Mouse (Mus musculus) gastrocnemius, postnatal 4 days (tissue): ENCODE measurements around the gene Vat1l. TPM values are rescaled to one million over a fixed set of nuclear protein-coding genes. Genes with fewer than 3 reads are reported as not detected.

Source experiments
- DNase-seq, 2 experiments: peaks; one replicate each; pipeline ENCODE4 v3.0.0; 2021 to 2022; ENCODE audit warnings: low spot score in 2 of 2, mixed read lengths in 2 of 2
- total RNA-seq, 2 experiments: library from RNA; stranded (reverse); gene quantifications; 2 replicates each; pipeline ENCODE4 v1.2.3; 2021

The Vat1l gene
- total RNA-seq, 2 experiments from 2014 or later: 3.6 to 4.9 TPM

DNA sequence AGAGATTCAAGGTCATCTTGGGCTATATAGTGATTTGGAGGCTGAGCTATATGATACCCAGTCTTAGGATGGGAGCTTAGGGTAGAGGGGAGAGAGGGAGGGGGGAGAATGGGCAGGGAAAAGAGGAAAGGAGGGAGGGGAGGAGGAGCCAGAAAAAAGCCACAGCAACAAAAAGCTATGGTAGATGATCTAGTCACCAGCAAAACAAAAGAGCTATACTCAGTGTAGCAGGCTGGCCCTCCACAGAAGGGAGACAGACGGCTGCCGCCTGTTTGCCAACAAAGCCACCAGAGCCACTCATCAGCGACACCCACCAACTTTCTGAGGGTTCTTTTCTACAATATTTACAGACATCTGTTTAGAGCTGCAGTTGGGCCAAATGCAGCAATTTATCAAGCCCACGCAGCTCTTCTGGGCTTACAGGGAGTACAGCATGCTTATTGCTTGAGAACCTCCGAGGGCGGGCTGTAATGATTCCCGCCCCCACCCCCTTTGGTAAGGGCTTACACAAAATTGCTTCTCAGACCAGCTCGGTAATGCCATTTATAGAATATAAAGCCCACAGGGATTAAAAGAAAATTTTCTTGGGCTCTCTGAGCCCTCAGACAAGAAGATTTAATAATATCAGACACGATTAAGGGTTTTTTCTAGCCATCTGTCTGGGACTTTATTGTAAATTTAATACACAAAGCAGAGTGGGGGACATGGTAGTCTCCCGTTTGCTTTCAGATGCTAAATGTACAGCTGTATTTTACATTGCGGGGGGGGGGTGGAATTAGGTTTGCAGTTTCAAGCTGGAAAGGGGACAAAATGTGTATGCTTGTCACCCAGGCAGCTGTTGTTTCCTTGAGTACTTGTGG is 89.7 kb downstream of the Vat1l start:
- peak in 1 of 2 experiments; percentile 9 for DNase-seq

- DNase-seq: no peak
These were observed 90.3 kb downstream of the Vat1l start for GRCm38 (mm10) chr8:114295749-114296067.

DNA sequence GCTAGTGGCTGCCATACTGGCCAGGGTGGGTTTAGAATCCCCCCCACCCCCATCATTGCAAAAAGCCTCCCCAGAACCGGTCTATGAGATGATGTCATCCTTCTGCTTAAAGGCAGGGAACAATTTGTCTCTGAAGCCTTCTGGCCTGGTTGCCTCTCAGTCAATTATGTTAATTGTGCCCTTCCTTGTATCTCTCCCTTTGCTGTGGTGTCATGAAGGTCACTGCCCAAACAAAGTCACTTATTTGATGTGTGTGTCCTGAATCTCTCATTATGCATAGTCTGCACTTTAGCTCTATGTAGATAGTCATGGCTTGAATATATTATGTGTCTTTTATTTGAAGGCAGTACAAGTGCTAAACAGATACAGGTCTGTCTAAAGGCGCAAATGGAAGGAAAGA is 92.8 kb downstream of the Vat1l start:
- DNase-seq: no peak

DNA sequence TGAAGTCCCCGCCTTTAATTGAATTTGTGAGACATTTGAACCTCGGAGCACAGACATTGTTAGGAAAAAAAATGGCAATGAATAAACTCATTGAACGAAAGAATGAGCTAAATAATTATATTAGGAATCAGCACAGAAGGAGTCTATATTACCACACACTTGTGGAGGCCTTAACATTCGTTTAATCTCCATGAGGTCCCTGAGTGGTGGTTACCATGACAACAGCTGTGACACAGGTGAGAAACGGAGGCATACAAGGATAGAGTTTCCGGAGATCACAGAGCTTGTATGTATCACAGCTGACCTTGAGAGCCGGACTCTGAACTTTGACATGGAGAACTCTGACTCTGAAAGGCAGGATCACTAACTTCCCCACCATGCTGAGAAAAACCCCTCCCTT is 94.7 kb downstream of the Vat1l start:
- DNase-seq: no peak

- peak in 1 of 2 experiments; percentile 28 for DNase-seq
These were observed 100.9 kb downstream of the Vat1l start for GRCm38 (mm10) chr8:114306296-114306695.

DNA sequence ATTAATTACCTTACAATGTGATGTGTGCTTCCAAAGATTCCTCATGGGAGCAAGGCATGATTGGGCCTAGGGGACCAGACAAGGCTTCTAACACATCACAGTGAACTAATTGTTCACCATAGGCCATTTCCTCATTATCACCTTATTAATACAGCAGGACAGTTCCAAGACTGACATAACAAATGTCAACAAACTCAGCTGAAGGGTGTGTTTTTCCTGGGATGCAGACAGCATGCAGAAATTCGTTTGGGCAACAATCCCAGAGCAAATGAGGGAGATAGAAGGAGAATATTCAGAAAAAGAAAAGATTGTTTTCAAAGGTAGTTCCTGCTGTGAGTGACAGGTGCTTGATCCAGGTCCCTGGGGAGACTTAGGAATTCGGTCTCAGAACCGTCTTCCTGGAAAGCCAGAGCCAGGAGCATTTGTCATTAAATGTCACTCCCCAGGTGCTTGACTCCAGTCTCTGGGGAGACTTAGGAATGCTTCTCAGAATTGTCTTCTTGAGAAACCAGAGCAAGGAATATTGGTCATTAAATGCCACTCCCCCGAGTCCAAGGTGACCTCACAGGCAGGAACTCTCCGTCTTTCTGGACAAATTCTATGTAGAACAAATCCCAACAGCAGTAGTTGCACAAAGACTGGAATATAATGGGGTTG is 109.4 kb downstream of the Vat1l start:
- no peak for DNase-seq

GRCm38 (mm10) chr8:114318161-114318560 is 112.7 kb downstream of the Vat1l start:
- no peak for DNase-seq

DNA sequence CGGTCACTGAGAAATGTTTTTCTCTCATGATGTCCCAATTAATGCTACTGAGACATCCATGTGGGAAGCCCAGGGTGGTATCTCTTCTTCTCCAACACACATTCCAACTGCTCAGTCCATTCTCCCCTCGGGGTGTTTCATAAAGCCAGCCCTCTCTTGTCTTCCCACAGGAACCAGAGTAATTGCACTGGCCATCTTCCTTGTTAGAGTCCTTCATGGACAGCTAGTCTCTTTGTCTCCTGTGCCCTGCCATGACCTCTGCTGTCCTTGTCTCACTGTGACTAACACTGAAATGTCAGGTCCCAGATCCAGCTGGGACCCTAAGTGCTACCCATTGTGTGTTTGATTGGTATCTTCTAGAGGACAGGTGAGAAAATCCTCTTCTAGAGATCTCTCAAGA is 116.7 kb downstream of the Vat1l start:
- no peak for DNase-seq

- DNase-seq: no peak
These were observed 126.5 kb downstream of the Vat1l start for GRCm38 (mm10) chr8:114331928-114332327.

- DNase-seq: no peak
These were observed 127.5 kb downstream of the Vat1l start for GRCm38 (mm10) chr8:114332949-114333348.

GRCm38 (mm10) chr8:114335721-114336120 is 130.3 kb downstream of the Vat1l start:
- DNase-seq: no peak

GRCm38 (mm10) chr8:114342276-114342675 is 136.9 kb downstream of the Vat1l start:
- DNase-seq: no peak

- no peak for DNase-seq
These were observed 139.4 kb downstream of the Vat1l start for GRCm38 (mm10) chr8:114344789-114345188.

GRCm38 (mm10) chr8:114346045-114346444 is 140.6 kb downstream of the Vat1l start:
- no peak for DNase-seq

GRCm38 (mm10) chr8:114351643-114352427 is 146.4 kb downstream of the Vat1l start:
- DNase-seq: no peak

DNA sequence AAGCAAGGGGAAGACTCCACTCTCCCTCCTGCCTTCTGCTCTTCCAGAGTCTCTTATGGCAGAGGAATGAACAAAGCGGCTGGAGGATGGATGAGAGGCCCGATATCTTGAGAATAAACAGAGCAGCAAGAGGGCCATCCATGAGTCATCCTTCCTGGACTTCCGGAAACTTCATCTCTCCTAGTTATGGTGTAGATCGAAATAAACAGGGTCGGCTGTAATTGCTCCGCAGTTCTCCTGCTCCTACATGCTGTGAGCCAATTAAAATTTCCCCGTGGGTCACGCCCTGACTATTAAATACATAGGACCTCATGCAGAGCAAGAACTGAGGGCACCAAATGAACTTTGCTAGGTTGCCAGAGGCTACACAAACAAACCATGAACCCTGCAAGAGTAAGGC is 155.1 kb downstream of the Vat1l start:
- no peak for DNase-seq

DNA sequence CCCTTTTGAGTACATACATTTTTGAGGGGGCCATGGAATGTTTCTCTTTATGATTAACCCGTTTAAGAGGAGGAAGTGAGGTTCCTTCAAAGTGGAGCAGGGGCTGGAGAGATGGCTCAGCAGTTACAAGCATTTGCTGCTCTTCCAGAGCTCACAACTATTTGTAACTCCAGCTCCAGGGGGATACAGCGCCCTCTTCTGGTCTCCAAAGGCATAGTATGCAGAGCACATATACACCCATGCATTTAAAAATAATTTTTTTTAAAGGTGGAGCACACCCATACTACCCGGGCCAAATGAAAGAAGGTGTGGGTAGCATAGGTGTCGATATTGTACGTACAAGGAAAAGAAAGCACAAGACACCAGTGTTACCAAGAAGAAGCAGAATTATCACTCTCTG is 157.8 kb downstream of the Vat1l start:
- DNase-seq: no peak

DNA sequence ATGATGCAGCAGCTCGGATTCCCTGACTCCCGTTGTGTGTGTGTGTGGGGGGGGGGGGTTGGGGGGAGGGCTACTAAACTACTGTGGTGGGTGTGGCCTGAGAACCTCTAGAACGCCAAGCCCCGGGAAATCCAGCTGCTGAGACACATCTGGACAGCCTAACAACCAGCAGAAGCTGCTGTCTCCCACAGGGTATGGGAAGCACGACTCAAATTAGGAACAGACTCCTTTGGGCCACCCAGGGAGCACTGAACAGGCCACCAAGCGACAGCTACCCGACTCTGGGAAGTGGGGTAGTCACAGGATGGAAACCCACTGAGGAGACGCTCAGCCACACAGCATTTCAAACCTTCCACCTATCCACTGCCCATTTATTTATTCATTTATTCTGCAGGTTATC is 158.2 kb downstream of the Vat1l start:
- DNase-seq: no peak

DNA sequence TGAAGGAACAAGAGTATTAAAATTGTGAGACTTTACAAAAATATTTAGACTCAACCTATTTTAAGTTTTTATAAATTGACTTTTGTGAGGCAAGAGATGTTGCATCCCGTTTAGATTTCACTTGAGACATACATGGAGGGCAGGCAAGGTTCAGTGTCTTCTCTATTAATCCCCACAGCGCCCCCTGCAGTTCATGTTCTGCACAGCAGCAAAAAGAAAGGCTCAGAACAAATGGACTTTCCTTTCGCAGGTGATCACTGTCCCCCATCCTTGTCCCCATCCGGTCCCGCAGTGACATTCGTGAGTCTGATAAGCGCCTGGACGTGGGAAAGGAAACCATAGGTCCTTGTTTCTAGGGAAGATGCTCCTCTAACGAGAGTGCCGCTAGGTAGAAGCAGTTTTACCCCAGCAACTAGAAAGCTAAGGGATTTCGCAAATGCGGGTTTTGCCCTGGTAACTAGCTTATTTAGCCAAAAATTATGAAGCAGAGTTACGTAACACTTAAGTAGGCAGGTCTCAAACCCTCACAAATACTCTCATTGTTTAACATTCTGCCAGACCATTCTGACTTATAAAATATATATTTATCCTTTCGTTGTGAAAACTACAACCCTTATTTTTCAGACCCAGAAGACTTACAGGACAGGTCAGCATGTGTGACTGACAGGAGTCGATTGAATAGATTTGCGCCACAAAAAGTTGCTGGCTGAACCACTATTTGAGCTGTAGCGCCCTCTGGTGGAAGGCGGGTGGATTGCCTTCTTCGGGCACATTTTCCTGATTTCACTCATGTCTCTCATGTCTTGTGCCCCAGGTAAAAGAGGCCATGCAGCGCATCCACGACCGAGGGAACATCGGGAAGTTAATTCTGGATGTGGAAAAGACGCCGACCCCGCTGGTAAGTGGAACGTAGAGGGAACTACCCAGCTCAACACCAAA is 163.9 kb downstream of the Vat1l start:
- DNase-seq: peak; percentile 63 to 78

DNA sequence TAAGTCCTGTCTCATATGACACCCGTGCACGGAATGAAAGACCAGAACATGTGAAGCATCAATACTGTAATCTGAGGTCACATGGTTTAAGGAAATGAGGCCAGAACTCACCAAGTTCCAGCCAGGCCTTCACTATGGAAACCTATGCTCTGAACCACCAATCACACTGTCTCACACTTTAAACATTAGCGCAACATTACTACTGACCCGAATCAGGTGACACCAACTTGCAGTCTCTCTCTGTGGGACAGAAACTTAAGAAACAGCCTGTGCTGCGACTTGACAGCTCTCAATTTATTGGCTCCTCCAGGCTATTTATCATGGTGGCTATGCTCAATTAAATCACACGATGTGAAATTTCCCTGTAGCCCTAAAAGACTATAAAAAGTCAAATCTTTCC is 169.0 kb downstream of the Vat1l start:
- no peak for DNase-seq

DNA sequence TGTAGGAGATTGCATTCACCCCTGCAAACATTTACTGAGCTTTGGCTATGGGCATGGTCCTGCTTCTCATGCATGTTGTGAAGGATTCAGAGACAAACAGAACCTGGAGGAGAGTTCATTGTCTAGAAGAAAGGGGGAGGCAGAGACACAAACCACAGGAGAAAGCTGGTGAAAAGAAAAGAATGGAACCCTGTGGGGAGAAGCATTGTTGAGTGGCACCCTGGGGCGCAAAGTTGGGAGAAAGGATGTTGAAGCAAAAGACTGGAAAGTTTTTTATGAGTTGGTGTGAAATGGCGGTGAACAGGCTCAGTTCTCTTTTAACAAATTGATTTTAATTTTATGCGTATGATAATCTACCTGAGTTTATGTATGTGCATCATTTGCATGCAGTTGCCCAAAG is 178.8 kb downstream of the Vat1l start:
- no peak for DNase-seq
